Mouse (Mus musculus) bone marrow macrophage, adult 2 months (primary cell): ENCODE measurements around the gene Dyrk1a.

ENCODE experiments used
- CTCF ChIP-seq: IDR thresholded peaks from 2 replicates; pipeline ENCODE4 v1.5.1; 2012; ENCODE audit warnings: low read depth, mild to moderate bottlenecking, low read length, moderate library complexity
- POLR2A ChIP-seq: IDR thresholded peaks from 2 replicates; pipeline ENCODE4 v1.6.1; 2012; ENCODE audit warnings: mild to moderate bottlenecking, low read depth, low read length, borderline replicate concordance

- TF ChIP-seq POLR2A (no peak), CTCF (no peak)
Observed at GRCm38 (mm10) chr16:94559782-94560181, 10.0 kb upstream of the Dyrk1a start.
